Mouse (Mus musculus) heart, postnatal 36 days (tissue): Measurements from ENCODE around the gene Dkk1. TPM values are rescaled to one million over a fixed set of nuclear protein-coding genes. Genes with fewer than 3 reads are reported as not detected.
A peak's percentile ranks its signal among the peaks of the same experiment; 100 is the strongest.
"Not testable (repeated sequence)": the region's sequence is repeated elsewhere in the genome, so short reads cannot be mapped to it uniquely, and the experiment has no call there.

Experiments used
- DNase-seq, 2 experiments: peaks; one replicate each; pipeline ENCODE4 v3.0.0; 2021 to 2022
- intact Hi-C: fragments of 180-260 bp; cut with DNase I; formaldehyde crosslinking; loops from one replicate; pipeline ENCODE4 v1.15.1; 2025
- total RNA-seq, 2 experiments: library from RNA; stranded (reverse); gene quantifications; 2 replicates each; pipeline ENCODE4 v1.2.3; 2021

Dkk1 gene
- not detected for total RNA-seq

DNA sequence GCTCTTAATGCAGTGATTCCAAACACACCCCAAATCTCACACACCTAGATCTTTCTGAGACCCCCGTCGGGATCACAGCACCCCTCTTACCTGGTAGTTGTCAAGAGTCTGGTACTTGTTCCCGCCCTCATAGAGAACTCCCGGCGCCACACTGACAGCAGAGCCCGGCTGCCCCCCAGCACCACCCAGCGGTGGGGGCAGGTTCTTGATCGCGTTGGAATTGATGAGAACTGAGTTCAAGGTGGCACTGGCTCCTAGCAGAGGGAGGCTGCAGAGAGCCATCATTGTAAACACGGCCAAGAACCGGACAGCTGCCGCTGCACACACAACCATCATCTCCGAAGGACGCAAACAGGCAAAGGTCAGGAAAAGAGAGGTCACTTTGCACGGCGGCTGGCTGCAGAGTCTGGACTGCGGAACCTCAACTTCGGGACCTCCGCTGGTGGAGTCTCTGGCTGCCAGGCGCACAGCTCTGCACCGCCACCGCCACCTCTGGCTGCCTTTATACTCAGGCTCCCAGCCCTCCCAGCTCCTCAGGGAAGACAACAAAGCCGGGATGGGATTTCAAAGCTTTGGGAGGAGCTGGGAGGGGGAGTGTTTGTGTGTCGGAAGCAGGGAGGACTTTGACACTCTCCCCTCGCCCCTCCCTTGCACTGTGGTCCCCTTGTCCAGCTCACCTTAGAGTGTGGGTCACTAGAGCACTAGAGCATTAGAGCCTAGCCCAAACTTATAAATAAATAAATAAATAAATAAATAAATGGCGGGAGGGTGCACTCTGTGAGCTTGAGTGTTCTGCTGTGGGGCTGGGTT lies at the start of gene Dkk1:
Gene Dkk1 (minus strand): TSS at position 622 of the 810 bp plus-strand sequence.
- DNase-seq, result no peak
- intact Hi-C loops, result no loop called here

DNA sequence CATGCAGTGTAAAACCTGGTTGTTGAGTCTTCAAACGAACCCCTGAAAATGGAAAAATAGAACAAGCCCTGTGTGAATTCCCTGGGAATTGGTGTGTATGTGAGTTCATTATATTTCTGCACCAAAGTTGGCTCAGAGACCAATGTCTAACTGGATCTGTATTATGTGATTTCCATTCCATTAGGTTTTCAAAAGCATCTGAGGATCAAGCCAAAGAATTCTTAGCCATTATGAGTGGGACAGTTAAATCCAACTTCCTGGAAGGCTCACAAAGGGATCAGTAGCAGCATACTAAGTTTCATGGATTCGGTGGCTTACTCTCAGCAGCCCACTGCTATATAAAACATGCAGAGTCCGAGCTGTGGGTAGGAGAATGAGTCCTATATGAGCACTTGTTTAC lies 36.9 kb upstream of the Dkk1 start:
- DNase-seq, result no peak
- intact Hi-C loops, result no loop called here

DNA sequence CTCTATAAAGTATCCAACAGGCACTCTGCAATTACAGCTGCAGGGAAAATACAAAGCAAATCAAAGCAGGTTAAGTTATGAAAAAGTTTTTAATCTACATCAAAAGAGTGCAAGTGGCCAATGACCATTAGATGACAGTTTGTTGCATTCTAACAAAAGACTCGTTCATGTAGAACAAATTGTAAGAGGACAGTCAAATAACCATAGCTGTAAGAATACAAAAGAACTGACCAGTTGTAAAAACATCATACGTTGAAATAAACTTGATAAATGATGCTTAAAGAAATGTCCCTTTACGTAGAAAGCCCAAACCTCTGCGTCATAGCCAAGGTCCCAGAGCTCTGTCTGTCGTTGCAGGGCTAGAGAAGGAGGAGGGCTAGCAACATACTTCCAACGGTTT lies 15.1 kb upstream of the Dkk1 start:
- intact Hi-C loops, result no loop called here
- no peak for DNase-seq

DNA sequence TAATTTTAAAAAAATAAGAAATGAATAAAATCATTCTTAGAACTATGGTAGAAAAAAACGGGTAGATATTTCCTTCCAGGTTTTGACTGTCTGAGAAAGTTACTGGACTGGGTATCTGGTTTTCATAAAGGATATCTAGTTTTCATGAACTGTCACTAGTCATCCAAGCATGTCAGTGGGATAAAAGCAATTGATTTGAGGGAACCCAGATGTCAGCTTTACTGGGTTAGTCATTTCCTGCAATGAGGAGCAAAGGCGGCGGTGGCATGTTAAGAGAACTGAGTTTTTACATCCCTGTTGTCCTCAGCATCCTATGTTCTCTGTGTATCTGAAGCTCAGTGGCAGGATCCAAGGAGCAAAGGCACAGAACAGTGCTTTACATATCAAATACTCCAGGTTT lies 14.4 kb upstream of the Dkk1 start:
- intact Hi-C loops, result no loop called here
- DNase-seq, result no peak

DNA sequence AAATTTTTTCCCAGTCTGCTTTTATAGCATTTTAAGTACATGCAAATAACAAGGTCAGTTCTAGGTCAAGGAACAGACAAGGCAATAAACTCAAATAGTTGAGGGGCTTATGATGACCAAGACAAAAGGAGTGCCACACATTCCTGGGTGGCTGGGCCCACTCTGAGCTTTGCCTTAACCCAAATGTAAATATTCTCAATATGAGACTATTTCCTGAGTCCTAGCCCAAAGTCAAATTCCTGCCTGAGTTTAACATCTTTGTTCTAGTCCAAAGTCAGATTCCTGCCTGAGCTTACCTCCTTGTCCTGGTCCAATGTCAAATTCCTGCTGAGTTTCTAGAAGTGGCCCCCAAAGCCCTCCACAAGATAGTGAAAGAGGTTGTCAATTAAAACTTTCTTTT lies 8.6 kb upstream of the Dkk1 start:
- intact Hi-C loops, result no loop called here
- DNase-seq, result no peak

DNA sequence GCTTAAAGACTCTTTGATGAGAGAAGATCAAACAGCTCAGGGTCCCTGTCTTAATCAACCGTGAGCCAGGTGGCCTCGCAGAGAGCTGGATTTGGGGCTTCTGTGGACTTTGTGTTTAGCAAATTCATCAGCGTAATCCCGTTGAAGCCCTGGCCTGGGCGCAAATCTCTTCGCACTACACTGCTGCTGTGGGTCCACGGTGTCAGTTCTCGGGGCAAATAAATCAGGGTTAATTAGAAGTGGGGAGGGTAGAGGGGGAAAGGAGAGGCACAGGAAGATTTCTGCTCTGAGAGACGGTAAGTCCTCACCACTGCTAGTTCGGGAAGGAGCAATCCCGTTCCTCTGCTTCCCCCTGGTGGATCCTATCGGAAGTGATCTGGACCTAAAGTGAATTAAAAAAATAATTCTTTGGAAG lies 5.0 kb upstream of the Dkk1 start:
- DNase-seq, result peak; percentile 64 to 73
- intact Hi-C loops, result loop anchor here (1.0 to 5.0 kb wide), 5 partner anchors 127 to 337 kb away; no protein-coding TSS in a partner anchor

DNA sequence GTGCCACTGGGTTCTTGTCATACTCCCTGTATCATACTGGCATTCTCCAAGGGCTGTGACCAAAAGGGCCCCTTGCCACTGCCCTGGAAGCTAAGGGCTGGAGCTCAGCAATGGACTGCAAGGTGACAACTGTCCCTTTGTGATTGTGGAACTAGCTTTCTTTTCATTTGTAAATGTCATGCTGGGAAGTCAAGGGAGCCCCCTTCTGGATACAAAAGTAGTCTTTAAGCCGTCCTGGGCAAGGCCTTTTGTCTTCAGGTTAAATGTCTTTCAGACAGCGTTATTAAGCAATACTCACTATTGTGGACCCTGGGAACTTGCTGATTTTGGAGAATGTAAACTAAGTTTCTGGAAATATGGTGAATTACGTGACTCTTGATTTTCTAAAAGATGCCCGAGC lies 4.3 kb upstream of the Dkk1 start:
- intact Hi-C loops, result loop anchor here (1.0 to 5.0 kb wide), 5 partner anchors 126 to 336 kb away; no protein-coding TSS in a partner anchor
- no peak for DNase-seq

DNA sequence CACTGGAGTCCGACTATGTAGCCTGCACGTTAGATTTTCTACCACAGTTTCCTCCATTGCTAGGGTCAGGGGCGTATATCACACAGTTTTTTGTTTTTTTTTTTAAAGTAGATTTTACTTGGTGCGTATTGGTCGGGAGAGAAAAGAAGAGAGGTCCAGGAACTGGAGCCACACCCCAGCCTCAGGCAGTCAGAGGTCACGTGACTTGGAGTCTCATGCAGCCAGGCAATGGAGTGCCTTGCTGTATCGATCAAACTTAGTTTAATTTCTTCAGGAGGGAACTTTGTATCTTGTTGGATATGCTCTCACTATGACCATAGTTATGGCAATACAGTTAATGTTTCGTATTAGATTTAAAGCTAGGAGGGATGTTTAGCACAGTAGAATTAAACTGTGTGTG lies 2.8 kb upstream of the Dkk1 start:
- DNase-seq, result no peak
- intact Hi-C loops, result loop anchor here (5.0 kb wide), 2 partner anchors 125 to 255 kb away; no protein-coding TSS in a partner anchor

DNA sequence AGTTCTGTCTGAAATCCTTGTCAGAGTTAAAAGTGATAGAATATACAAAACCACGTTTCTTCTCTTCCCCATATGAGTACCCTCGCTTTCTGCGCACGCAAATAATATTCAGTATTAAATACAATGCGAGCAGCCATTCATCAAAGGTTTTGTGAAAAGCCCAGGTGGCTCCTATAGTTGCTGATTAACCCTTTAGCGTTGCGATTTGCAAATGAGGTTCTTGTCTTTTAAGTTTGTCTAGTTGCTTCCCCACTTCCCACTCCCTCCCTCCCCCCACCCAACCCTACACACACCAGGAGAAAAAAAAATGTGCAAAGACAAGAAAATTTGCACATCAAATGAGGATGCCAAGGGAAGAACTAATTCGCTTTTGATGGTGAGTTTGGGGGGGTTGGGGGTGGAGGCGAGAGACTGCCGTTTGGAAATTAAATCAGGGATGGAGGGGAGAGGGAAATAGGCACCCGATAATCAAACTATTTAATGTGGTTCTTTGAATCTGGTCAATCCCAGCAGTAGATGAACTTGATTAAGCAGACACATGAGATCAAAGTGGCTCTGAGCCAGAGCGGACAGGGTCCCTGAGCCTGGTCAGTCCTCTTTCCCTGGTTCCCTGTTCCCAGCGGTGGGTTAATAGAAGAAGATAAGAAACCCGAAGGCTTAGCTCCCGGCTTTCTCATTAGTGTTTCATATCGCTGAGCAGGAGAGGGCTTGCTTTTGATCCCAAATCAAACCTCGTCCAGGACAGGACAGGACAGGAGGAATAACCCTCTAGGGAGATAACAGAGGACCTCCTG lies 586 bp upstream of the Dkk1 start:
- DNase-seq, result no peak
- intact Hi-C loops, result loop anchor here (5.0 kb wide), 2 partner anchors 123 to 253 kb away; no protein-coding TSS in a partner anchor

DNA sequence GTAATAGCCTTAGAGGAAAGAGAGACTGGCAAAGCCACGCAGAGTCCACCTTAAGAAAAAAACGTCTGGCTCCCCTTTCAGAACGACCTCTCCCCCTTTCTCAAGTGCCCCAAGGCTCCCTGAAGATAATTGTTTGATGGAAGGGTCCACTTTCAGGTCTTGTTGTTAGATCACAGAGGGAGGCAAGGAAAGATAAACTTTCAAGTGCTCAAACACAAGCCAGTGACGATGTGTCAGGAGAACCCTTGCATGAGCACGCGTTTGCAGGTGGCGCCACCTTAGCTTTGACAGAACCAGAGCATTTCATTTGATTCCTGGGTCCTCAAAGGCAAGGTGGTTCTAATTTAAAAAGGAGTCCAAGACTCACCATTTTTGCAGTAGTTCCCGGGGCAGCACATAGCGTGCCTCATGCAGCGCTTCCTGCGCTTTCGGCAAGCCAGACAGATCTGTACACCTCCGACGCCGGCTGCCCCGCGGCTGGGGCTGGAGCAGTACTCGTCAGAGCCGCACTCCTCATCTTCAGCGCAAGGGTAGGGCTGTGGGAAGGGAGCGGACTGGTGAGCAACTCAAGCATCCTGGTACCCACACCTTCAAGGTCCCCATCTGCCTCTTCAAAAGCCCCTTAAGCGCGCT lies 938 bp downstream of the Dkk1 start:
- intact Hi-C loops, result no loop called here
- no peak for DNase-seq

DNA sequence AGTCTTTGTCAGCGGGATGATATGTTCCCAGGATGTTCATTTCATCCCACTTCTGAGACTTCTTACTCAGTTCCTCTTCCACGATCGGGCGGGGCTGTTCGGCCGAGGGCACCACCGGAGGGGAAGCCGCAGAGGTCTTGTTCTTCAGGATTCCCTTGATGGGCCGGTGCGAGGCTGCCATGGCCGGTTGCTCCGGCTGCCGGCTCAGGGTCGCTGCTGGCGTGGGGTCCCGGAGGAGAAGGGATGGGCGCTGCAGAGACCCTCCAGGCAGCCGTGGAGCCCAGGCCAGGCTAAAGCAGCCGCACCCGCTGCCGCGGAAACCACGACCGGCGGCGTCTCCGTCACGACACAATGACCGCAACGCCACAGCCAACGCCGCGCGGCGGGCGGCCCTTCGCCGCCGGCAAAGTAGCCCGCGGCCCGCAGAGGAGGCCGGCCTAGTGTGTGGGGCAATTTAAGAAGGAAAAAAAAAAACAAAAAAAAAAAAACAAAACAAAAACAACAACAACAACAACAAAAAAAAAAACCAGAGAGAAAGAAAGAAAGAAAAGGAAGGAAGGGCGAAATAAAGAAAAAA lies 10.0 kb downstream of the Dkk1 start:
- DNase-seq, intact Hi-C loops: not testable (repeated sequence)

DNA sequence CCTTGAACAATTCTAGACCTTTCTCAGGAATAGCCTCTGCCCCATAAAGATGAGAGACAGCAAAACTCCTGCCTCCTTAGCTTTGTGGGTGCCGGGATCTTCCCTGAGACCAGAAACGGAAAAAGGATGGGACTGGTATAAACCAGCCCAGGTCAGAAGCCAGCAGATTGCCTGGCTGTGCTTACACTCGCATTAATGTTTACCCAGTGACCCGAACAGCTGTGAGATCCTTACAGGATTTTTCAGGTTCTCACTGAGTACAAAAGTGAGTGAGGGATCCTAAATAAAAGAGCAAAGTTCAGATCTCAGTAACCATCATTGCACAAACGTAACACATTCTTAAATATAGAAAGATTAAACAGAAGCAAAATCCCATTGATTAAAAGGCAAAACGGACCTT lies 32.7 kb downstream of the Dkk1 start:
- DNase-seq, result no peak
- intact Hi-C loops, result no loop called here

DNA sequence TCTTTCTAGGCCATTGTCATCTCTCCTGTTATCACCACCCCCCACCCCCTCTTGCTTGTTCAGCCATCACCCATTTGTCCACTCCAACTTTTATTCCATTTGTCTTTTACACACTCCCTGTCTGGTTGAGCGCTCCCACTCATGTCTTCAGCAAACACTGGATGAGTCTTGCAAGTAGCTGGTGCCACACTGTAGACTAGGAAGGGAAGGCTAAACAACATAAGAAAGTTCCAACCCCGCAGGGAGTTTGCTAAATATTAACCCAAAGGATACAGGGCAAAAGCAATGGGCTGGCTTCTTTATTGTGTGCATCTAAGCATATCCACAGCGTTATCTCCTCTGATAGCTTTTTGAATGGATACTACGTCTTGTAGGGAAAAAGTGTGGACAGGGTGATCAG lies 39.0 kb downstream of the Dkk1 start:
- intact Hi-C loops, result no loop called here

DNA sequence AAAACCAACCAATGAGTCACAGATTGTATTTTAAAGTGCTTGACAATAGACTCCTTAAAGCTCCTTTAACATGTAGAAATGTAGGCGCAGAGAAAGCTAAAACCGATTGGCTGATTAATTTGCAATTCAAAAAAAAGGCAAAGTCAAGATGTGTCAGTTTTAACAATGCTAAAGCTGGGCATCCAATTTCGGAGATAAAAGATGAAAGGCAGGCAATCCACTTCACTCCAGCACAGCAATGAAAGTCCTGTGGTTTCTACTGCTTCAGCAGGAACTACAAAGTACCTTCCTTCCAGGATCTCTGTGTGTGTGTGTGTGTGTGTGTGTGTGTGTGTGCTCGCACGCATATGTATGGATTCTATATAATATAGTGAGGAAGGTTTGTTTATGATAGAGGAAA lies 44.0 kb downstream of the Dkk1 start:
- no peak for DNase-seq
- intact Hi-C loops, result no loop called here

More for the DNA sequence above, 39.0 kb downstream of the Dkk1 start:
- no peak for DNase-seq
